Mouse (Mus musculus) MN1 (cell line): ENCODE results near the gene Rrp9.
A peak's percentile ranks its signal among the peaks of the same experiment; 100 is the strongest.

Source experiments
- DNase-seq: peaks from one replicate; pipeline ENCODE4 v3.0.0-alpha.2; 2016; ENCODE audit warnings: low spot score

The Rrp9 gene

GRCm38 (mm10) chr9:106519433-106519832, 43.7 kb downstream of the Rrp9 start:
- DNase-seq, result no peak

GRCm38 (mm10) chr9:106519909-106520308, 44.1 kb downstream of the Rrp9 start:
- DNase-seq, result no peak

GRCm38 (mm10) chr9:106531833-106532232, 56.1 kb downstream of the Rrp9 start:
- peak; percentile 49 for DNase-seq

GRCm38 (mm10) chr9:106534296-106534695, 58.5 kb downstream of the Rrp9 start:
- no peak for DNase-seq

DNA sequence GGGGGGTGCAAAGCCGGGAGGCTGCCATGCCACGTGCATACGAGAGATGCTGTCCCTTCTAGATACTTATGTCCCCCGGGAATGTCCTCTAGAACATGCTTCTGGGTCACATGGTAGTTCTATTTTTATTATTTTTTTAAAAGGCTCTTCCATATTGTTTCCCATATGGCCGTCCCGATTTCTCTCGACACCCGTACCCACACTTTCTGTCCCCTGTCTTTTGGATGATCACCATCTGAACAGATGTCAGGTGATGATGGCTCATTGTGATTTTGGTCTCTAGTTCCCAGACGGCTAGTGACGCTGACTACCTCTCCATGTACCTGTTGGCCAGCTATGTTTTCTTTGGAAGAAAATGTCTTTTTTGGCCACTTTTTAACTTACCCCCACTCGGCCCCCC, 59.2 kb downstream of the Rrp9 start:
- no peak for DNase-seq
